Mouse (Mus musculus): ENCODE data around the gene Tcp11l1.

DNA sequence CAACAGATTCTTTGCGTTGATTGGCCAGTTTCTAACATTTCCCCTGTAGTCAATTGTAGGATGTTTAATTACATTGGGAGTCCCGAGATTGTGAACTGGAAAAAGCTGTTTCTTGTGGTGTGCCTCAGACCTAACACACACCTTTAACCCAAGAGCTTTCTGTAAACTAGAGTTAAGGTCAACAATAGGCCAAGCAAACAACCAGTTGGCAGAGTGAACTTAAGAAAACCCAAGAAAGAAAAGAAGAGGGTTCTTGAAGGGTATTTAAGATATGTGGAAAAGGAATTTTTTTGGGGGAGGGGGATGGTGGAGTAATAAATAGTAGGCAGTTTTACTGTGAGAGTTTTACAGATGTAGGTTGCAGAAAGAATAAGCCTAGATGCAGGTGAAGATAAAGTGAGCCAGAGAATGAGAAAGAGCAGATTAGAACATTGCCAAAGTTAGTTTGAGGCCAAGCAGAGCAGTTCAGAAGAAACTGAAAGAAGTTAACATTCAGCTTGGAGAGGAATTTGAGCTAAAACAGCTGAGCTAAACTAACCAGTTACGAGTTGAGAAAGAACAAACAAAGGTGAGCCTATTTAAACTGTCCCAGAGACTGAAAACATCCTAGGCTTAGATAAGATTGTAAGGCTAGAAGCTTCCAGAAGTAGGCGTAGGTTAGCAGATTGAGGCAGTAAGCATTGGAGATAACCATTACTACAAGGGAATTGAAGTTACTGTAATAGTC lies 95.8 kb downstream of the Tcp11l1 start:
- TF ChIP-seq POLR2A (IDR thresholded peaks at IDR 0.05; ENCODE audit: extremely low read depth, insufficient read depth, low read length) = no peak
- no peak for TF ChIP-seq CTCF (IDR thresholded peaks at IDR 0.05; ENCODE audit: extremely low read depth, insufficient read depth, low read length)

Data from cortical plate, adult 2 months (tissue).